Mouse (Mus musculus) R1 (cell line): ENCODE measurements at regions not wholly inside any gene's neighbourhood (a gene's known extent, or its start where the extent isn't known, plus 50 kb on each side); places are given as distances from the start of the nearest gene placed in this dataset.
A peak's percentile ranks its signal among the peaks of the same experiment; 100 is the strongest.

ENCODE experiments used
- DNase-seq: peaks from one replicate; pipeline ENCODE4 v3.0.0-alpha.2; 2018; ENCODE audit warnings: low read depth, low spot score

- no peak for DNase-seq
Measured at GRCm38 (mm10) chr9:76734387-76734786, 167.5 kb upstream of the Fam83b start.

DNA sequence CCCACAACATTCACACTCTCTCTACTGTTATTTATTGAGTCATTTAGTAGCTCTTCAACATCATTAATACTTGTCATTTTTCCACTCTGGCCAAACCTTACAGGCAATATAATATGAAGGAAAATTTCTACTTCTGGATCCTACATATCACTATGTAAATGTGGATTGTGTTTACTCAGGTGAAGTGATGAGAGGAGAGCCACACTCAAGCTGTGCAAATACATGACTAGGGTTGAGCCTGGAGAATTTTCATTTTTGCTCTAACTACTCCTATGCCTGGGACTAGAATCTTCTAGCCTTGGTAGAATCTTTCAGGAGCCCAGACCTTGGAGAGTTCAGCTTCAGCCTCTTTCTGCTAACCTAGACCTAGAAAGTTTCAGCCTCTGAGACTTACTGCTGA is 166.9 kb upstream of the Fam83b start:
- DNase-seq = no peak

DNA sequence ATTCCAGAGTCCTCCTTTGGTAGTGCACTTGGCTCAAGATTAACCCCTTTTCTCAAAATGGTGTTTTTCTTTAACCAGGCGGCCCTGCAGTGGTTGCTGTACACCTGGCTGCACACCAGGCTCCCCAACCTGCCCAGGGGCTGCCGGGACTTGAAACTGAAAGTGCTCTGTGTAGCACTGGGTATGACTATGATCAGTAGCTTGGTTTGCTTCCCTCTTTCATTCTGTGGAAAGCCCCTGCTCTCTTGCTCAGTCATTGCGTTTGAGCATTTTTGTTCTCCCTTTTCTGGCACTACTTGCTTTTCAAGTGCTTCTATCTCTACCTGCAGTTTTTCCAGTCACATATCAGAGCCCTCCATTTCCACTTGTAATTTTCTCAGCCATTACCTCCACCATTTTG is 156.0 kb upstream of the Fam83b start:
- DNase-seq = no peak

DNA sequence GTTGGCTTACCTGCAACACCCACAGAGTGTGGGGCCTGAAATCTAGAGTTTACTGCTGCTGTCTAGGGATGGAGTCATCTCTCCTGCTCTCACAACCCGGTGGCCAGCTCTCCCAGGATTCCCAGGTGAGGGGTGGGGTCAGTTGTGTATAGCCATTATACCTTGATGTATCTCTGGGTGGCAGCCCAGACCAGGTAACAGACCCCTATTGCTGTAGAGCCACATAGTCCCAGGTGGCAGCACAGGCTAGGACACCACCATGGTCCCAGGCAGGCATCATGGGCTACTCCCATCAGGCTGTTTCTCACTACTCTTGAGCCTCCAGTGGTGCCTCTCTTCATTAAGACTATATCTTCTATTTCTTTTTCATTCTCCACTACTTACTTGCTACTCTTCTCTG is 148.9 kb upstream of the Fam83b start:
- DNase-seq = no peak

DNA sequence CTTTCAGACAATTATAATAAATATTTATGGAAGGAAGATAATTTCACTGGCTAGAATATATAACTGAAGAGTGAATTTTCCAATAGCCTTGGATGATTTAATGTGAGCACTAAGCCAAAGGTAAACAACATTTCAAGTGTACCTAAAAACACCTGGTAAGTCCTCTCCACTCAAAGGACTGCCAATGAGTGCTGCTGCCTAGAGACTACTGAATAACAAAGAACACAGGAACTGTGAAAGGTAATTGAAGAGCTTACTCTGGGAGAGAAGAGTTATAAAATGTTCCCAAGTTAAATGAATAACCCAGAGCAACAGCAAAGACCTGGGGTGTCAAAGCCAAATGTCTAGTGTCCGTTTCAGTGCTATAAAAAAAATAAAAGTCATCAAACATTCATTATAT is 139.5 kb upstream of the Fam83b start:
- DNase-seq = no peak

DNA sequence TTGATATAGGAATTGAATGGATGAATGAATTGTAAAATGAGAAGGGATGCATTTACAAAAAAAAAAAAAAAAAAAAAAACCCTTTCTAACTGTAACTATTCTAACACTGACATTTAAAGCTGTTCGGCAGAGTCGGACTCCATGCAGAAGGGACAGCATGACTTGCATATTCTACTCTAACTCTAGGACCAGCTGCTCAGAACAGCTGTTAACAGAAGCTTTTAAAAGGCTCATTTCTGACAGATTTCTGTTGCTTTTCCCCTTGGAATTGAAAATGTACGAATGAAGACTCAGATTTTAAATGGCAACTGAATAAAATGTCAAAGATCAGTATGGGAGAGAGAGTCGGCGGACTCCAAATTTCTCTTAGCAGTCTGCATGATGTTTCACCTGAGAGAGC is 138.9 kb upstream of the Fam83b start:
- no peak for DNase-seq

DNA sequence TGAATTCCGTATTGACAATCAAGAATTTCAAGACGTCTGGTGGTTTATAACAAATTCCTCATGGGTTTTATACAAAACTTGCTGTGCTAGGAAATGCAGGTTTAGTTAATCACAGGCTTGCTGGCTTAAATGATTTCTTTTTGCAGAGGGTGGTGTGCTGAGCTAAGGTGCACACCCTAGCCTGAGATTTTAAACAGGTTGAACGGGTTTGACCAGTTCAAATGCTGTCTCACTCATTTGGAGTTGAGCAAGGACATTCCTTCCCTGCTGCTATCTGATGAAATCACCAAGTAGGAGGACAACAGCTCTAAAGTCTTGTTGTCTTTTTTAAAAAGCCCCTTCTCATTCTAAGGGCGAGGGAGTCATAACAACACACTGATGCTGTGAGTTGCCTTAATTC is 128.6 kb upstream of the Fam83b start:
- peak; percentile 54 for DNase-seq

DNA sequence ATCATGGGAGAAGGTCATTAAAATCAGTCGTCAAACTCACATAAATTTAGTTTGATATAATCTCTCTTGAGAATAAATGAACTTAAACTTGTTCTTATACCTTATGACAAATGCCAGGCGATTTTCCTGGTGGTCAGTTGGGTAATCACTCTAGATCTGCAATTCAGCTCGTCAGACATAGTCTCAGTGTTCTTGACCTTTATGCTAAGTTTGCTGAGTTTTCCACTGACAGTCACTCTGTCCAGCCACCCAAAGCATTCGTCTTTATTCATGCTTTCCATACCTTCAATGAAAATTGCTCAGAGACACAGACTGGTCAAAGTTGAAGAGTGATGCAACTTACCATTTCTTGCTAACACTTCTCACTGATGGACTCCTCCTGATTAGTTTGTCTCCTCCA is 126.1 kb upstream of the Fam83b start:
- no peak for DNase-seq

DNA sequence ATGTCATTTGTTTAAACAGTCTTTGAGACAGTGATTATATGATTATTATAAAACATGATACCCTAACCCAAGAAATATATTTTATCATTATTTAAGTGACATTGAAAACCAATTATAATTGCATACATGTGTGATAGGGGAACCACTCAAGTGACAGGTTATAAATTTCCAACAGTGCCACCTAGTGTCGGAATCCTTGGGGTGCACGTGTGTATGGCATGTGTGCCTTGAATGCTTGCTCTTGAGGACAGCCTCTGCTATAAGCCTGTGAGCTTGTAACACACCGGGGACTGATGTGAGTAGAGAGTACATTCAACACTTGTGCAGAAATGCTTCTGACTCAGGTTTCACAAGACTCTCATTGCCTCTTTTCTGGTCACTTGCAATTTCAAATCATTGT is 93.9 kb upstream of the Fam83b start:
- peak; percentile 68 for DNase-seq

DNA sequence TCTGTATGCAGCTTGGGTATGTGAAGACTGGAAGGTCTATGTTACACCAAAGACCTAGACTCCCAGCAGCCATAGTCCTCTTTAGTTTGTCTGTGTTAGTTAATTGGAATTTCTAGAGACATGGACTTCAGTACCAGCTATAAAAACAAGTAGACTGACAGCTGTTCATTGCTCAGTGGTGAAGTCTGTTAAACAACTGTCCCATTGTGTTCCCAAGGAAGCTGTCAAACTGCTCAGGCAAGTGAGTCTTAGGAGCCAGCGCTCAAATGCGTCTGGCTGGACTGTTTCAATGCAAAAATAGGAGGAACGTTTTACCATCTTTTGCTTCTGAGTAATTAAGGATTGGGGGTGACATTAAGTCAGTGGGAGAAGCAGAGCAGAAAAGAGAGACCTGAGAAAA is 92.9 kb upstream of the Fam83b start:
- no peak for DNase-seq

GRCm38 (mm10) chr9:76653311-76653710 is 86.4 kb upstream of the Fam83b start:
- DNase-seq = no peak

DNA sequence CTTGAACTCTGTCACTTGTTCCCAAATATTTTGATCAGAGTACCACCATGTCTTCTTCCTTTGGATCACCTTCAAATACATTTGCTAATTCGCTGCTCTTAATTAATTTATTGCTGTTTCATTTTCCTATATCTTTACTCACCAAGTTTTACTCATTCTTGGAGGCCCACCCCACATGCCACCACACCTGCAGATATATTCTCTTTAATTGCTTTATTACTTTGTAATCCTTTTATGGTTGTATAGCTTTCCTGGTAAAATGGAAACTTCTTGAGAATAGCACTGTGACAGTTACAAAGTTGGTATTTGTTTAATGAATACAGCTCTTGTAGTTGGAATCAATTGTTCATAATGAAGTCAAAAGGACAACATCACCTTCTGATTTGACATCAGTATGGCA is 82.6 kb upstream of the Fam83b start:
- DNase-seq = no peak

- DNase-seq = no peak
Measured at GRCm38 (mm10) chr9:76646383-76646782, 79.5 kb upstream of the Fam83b start.
